Mouse (Mus musculus): ENCODE results near the gene Ntng1. TPM values are rescaled to one million over a fixed set of nuclear protein-coding genes. Genes with fewer than 3 reads are reported as not detected.

Gene Ntng1
- 12.2 and 17.4 TPM in 2 replicates for polyA plus RNA-seq (2014; fragmentation: Nextera tagmentation; extraction: Ambion mirVana)

GRCm38 (mm10) chr3:110143206-110144061 lies at the start of gene Ntng1:
Gene Ntng1, minus strand, starts transcription at chr3:110144011.
- H3K27me3 ChIP-seq (replicated peaks; ENCODE audit: control insufficient read depth, insufficient read depth, low read length): no peaks in the 10 kb centered on the region; the same call in 1 of the 2 replicates
- H3K4me3 ChIP-seq (ENCODE audit: low read depth, low read length): peak within 1 kb of the TSS; percentile 67
- H3K27ac ChIP-seq (ENCODE audit: low read depth, low read length): peak within 1 kb of the TSS; percentile 58
- H3K9me3 ChIP-seq (replicated peaks; ENCODE audit: control insufficient read depth, low read length): no peaks in the 10 kb centered on the region
- peak within 1 kb of the TSS; percentile 99 for H3K4me2 ChIP-seq (ENCODE audit: low read length)
- H3K9ac ChIP-seq (ENCODE audit: low read length): peak within 1 kb of the TSS; percentile 74
- H3K4me1 ChIP-seq (ENCODE audit: control insufficient read depth, insufficient read depth, low read length): 0 out of 2 replicates have a peak, but pooled peaks cover 3% of the 10 kb centered on the region
- peak; percentile 54 for ATAC-seq
- WGBS: under 1% methylated on average over 52 of the region's 52 CpGs
- DNase-seq (ENCODE audit: low spot score): peak; percentile 58
- no peaks in the 10 kb centered on the region for H3K36me3 ChIP-seq (ENCODE audit: control insufficient read depth, insufficient read depth, low read length)

- Histone ChIP-seq H3K4me2 (ENCODE audit: low read length) (no peak overlapping the region), H3K9ac (ENCODE audit: low read length) (no peak overlapping the region), H3K4me1 (ENCODE audit: control insufficient read depth, insufficient read depth, low read length) (no peaks in the 10 kb centered on the region), H3K27ac (ENCODE audit: low read depth, low read length) (no peak overlapping the region), H3K4me3 (ENCODE audit: low read depth, low read length) (no peak overlapping the region), H3K27me3 (replicated peaks; ENCODE audit: control insufficient read depth, insufficient read depth, low read length) (no peaks in the 10 kb centered on the region), H3K9me3 (replicated peaks; ENCODE audit: control insufficient read depth, low read length) (no peaks in the 10 kb centered on the region), H3K36me3 (ENCODE audit: control insufficient read depth, insufficient read depth, low read length) (no peaks in the 10 kb centered on the region)
- 79% methylated on average over 5 of the region's 5 CpGs for WGBS
- DNase-seq (ENCODE audit: low spot score) (no peak), ATAC-seq (no peak)
These were observed 43.7 kb upstream of the Ntng1 start for GRCm38 (mm10) chr3:110187401-110187948.

GRCm38 (mm10) chr3:110149089-110149488 lies 5.3 kb upstream of the Ntng1 start:
- Histone ChIP-seq H3K4me1 (ENCODE audit: control insufficient read depth, insufficient read depth, low read length) (no peaks in the 10 kb centered on the region), H3K27me3 (replicated peaks; ENCODE audit: control insufficient read depth, insufficient read depth, low read length) (no peaks in the 10 kb centered on the region; the same call in 1 of the 2 replicates), H3K27ac (ENCODE audit: low read depth, low read length) (no peak overlapping the region), H3K4me2 (ENCODE audit: low read length) (no peak overlapping the region), H3K9me3 (replicated peaks; ENCODE audit: control insufficient read depth, low read length) (no peaks in the 10 kb centered on the region), H3K4me3 (ENCODE audit: low read depth, low read length) (no peak overlapping the region), H3K9ac (ENCODE audit: low read length) (no peak overlapping the region), H3K36me3 (ENCODE audit: control insufficient read depth, insufficient read depth, low read length) (no peaks in the 10 kb centered on the region)
- ATAC-seq: no peak
- WGBS: 78% methylated on average over 7 of the region's 7 CpGs
- DNase-seq (ENCODE audit: low spot score): no peak

GRCm38 (mm10) chr3:110144301-110145055 lies 667 bp upstream of the Ntng1 start:
- Histone ChIP-seq H3K9me3 (replicated peaks; ENCODE audit: control insufficient read depth, low read length) (no peaks in the 10 kb centered on the region), H3K4me3 (ENCODE audit: low read depth, low read length) (peak overlapping the region; percentile 67), H3K4me1 (ENCODE audit: control insufficient read depth, insufficient read depth, low read length) (0 out of 2 replicates have a peak, but pooled peaks cover 3% of the 10 kb centered on the region), H3K27me3 (replicated peaks; ENCODE audit: control insufficient read depth, insufficient read depth, low read length) (no peaks in the 10 kb centered on the region; the same call in 1 of the 2 replicates), H3K27ac (ENCODE audit: low read depth, low read length) (no peak overlapping the region), H3K36me3 (ENCODE audit: control insufficient read depth, insufficient read depth, low read length) (no peaks in the 10 kb centered on the region), H3K9ac (ENCODE audit: low read length) (no peak overlapping the region), H3K4me2 (ENCODE audit: low read length) (peak overlapping the region; percentile 99)
- WGBS: 37% methylated on average over 6 of the region's 6 CpGs
- no peak for ATAC-seq
- DNase-seq (ENCODE audit: low spot score): no peak

- H3K4me3 ChIP-seq (ENCODE audit: low read depth, low read length): peak overlapping the region; percentile 67
- peak; percentile 42 for DNase-seq (ENCODE audit: low spot score)
- no peaks in the 10 kb centered on the region; the same call in 1 of the 2 replicates for H3K27me3 ChIP-seq (replicated peaks; ENCODE audit: control insufficient read depth, insufficient read depth, low read length)
- H3K27ac ChIP-seq (ENCODE audit: low read depth, low read length): peak overlapping the region; percentile 58
- H3K9me3 ChIP-seq (replicated peaks; ENCODE audit: control insufficient read depth, low read length): no peaks in the 10 kb centered on the region
- peak overlapping the region; percentile 99 for H3K4me2 ChIP-seq (ENCODE audit: low read length)
- H3K9ac ChIP-seq (ENCODE audit: low read length): peak overlapping the region; percentile 74
- ATAC-seq: peak; percentile 63
- no peaks in the 10 kb centered on the region for H3K36me3 ChIP-seq (ENCODE audit: control insufficient read depth, insufficient read depth, low read length)
- 0 out of 2 replicates have a peak, but pooled peaks cover 3% of the 10 kb centered on the region for H3K4me1 ChIP-seq (ENCODE audit: control insufficient read depth, insufficient read depth, low read length)
- under 1% methylated on average over 63 of the region's 77 CpGs for WGBS
These were observed 1.3 kb downstream of the Ntng1 start for GRCm38 (mm10) chr3:110142314-110143205.

DNA sequence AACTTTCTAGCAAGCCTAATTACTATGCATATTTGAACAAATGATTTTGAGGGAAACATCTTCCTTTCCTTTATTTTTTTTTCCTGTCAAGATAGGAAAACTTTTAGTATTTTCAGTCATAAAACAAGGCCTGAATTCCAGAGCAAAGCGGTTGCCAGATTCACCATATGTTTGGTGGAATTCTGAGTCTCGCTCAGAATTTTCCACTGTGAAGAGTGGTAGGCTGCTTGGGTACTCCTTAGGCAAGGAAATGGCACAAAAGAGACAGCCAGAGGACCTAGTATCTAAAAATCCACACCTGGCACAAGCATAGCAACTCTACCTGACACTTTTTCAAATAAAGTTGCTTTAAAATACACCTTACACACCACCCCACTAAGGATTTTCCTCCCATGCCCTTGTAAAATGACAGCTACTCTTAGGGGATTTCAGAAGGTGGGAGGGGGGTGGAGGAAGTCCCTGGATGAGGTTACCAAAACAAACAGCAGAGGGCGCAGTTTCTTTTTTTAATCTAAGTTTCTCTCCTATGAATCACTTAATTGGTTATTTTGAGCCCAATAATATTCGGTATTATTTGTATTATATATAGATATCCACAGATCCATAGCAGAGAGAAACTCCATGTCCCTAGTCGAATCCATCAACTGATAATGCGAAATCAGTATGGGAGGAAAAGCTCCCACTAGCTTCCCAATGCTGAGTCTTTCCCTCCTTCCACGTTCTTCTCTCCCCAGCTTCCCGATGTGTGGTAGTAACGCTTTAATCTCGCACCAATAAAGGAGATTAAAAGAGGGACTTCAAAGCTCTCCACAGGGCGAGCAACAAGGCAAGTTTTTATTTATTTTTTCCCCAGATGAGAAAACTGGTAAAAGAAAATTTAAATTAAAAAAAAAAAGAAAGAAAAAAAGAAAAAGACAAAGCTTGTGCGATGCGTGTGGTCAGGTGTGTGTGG lies 2.2 kb downstream of the Ntng1 start:
- H3K4me2 ChIP-seq (ENCODE audit: low read length): peak overlapping the region; percentile 99
- H3K4me3 ChIP-seq (ENCODE audit: low read depth, low read length): peak overlapping the region; percentile 67
- no peaks in the 10 kb centered on the region; the same call in 1 of the 2 replicates for H3K27me3 ChIP-seq (replicated peaks; ENCODE audit: control insufficient read depth, insufficient read depth, low read length)
- WGBS: 4% methylated on average over 13 of the region's 13 CpGs
- 0 out of 2 replicates have a peak, but pooled peaks cover 3% of the 10 kb centered on the region for H3K4me1 ChIP-seq (ENCODE audit: control insufficient read depth, insufficient read depth, low read length)
- H3K36me3 ChIP-seq (ENCODE audit: control insufficient read depth, insufficient read depth, low read length): no peaks in the 10 kb centered on the region
- DNase-seq (ENCODE audit: low spot score) (peak; percentile 89), ATAC-seq (peak; percentile 57)
- H3K9me3 ChIP-seq (replicated peaks; ENCODE audit: control insufficient read depth, low read length): no peaks in the 10 kb centered on the region
- H3K9ac ChIP-seq (ENCODE audit: low read length): peak overlapping the region; percentile 74
- 0 out of 2 replicates have a peak overlapping the region, but pooled peaks have one; percentile 58 for H3K27ac ChIP-seq (ENCODE audit: low read depth, low read length)

GRCm38 (mm10) chr3:110136115-110136514 lies 7.7 kb downstream of the Ntng1 start:
- no peak for ATAC-seq

More at GRCm38 (mm10) chr3:110136115-110136514, 7.7 kb downstream of the Ntng1 start:
- Histone ChIP-seq H3K4me2 (ENCODE audit: low read length) (no peak overlapping the region), H3K27ac (ENCODE audit: low read depth, low read length) (no peak overlapping the region), H3K4me3 (ENCODE audit: low read depth, low read length) (no peak overlapping the region), H3K36me3 (ENCODE audit: control insufficient read depth, insufficient read depth, low read length) (no peaks in the 10 kb centered on the region), H3K9me3 (replicated peaks; ENCODE audit: control insufficient read depth, low read length) (no peaks in the 10 kb centered on the region), H3K27me3 (replicated peaks; ENCODE audit: control insufficient read depth, insufficient read depth, low read length) (no peaks in the 10 kb centered on the region), H3K9ac (ENCODE audit: low read length) (no peak overlapping the region), H3K4me1 (ENCODE audit: control insufficient read depth, insufficient read depth, low read length) (peaks cover 3% of the 10 kb centered on the region; the same call in 1 of the 2 replicates)
- DNase-seq (ENCODE audit: low spot score): no peak
- WGBS: 2% methylated on average over 1 of the region's 1 CpGs
